8 mouse cellular contexts compared by ENCODE assay signal in genomic region chr4:116151238-116151637, GRCm38 (mm10). TPM values are rescaled to one million over a fixed set of nuclear protein-coding genes. Genes with fewer than 3 reads are reported as not detected.
A peak's percentile ranks its signal among the peaks of the same experiment; 100 is the strongest.
DNase-seq lines count a peak whose midpoint lies in the region; ATAC-seq and TF ChIP-seq lines count a peak whose summit lies in the region.

Gene Lurap1, minus strand, starts transcription at chr4:116151338.

- H3K27ac ChIP-seq in lung, postnatal 0 days (ENCODE audit: low read length) = peak within 1 kb of the TSS; percentile 90
- peak within 1 kb of the TSS; percentile 74 for H3K27ac ChIP-seq in small intestine, adult 2 months (ENCODE audit: insufficient read depth, low read depth, low read length)

- intact Hi-C loops in left cerebral cortex, postnatal 36 days (cut with DNase I) = no loop called here

- 67% methylated on average over 6 of the region's 6 CpGs for WGBS in lung, postnatal 0 days
- WGBS in small intestine, adult 2 months = 52% methylated on average over 6 of the region's 6 CpGs

- peak within 1 kb of the TSS; percentile 71 for H3K4me2 ChIP-seq in lung, postnatal 0 days (replicated peaks; ENCODE audit: low read depth, low read length)

- H3K27me3 ChIP-seq in lung, postnatal 0 days (replicated peaks; ENCODE audit: insufficient read depth, low read length) = no peaks in the 10 kb centered on the region
- H3K27me3 ChIP-seq in small intestine, adult 2 months (ENCODE audit: control insufficient read depth, insufficient read depth, low read length) = no peaks in the 10 kb centered on the region

- TF ChIP-seq CTCF in lung, postnatal 0 days (IDR thresholded peaks at IDR 0.05) = no peak
- TF ChIP-seq CTCF in small intestine, adult 2 months (IDR thresholded peaks at IDR 0.05; ENCODE audit: extremely low read depth, insufficient read length, insufficient replicate concordance, low read depth, low read length) = no peak

- TF ChIP-seq EP300 in lung, postnatal 0 days (IDR thresholded peaks at IDR 0.05) = no peak

- peak within 1 kb of the TSS; percentile 90 for H3K9ac ChIP-seq in lung, postnatal 0 days (replicated peaks; ENCODE audit: low read depth)

- H3K4me1 ChIP-seq in lung, postnatal 0 days (ENCODE audit: insufficient read depth, low read depth, low read length) = peaks cover 10% of the 10 kb centered on the region; the same call in 1 of the 2 replicates
- H3K4me1 ChIP-seq in small intestine, adult 2 months (ENCODE audit: control insufficient read depth, insufficient read depth, insufficient read length, low read length) = peaks cover 3% of the 10 kb centered on the region; the same call in 1 of the 2 replicates

- H3K9me3 ChIP-seq in lung, postnatal 0 days (ENCODE audit: low read length) = no peaks in the 10 kb centered on the region

- ATAC-seq in lung, postnatal 0 days = no peak

- H3K4me3 ChIP-seq in lung, postnatal 0 days (ENCODE audit: low read depth, low read length) = peak within 1 kb of the TSS; percentile 74
- H3K4me3 ChIP-seq in small intestine, adult 2 months (ENCODE audit: low read depth, low read length) = peak within 1 kb of the TSS; percentile 92

- H3K36me3 ChIP-seq in lung, postnatal 0 days (ENCODE audit: insufficient read depth, low read length) = peaks cover 26% of the 10 kb centered on the region
- H3K36me3 ChIP-seq in small intestine, adult 2 months (ENCODE audit: control insufficient read depth, insufficient read depth, low read length) = peaks cover 30% of the 10 kb centered on the region

- TF ChIP-seq POLR2A in small intestine, adult 2 months (IDR thresholded peaks at IDR 0.05; ENCODE audit: low read depth, low read length) = no peak

- DNase-seq in adrenal gland, postnatal 14 days = no peak
- DNase-seq in adrenal gland, adult (ENCODE audit: inconsistent age in 2 of 2, low spot score in 1 of 2) = no peak
- DNase-seq in lung, postnatal 0 days (ENCODE audit: low spot score) = no peak
- DNase-seq in lung, postnatal 10 days = no peak
- DNase-seq in left cerebral cortex, postnatal 36 days (ENCODE audit: low spot score in 2 of 2) = no peak
- DNase-seq in gastrocnemius, postnatal 4 days (ENCODE audit: low spot score in 2 of 2) = no peak
- no peak for DNase-seq in urinary bladder, postnatal 14 days (ENCODE audit: low spot score)

RNA-seq across cellular contexts. Expression of gene Lurap1, which starts in this region (rescaled TPM):
- total RNA-seq in adrenal gland, postnatal 14 days (2021) = 12.4 and 18.1 TPM in 2 replicates
- polyA plus RNA-seq in lung, postnatal 0 days (2015; fragmentation: Nextera tagmentation; extraction: Ambion mirVana) = 2.6 and 2.8 TPM in 2 replicates
- total RNA-seq in left cerebral cortex, postnatal 36 days (2021) = 10 to 100 TPM; 27.2 to 35.8 TPM
- 0.85 and 1.4 TPM in 2 replicates for polyA plus RNA-seq in small intestine, adult 2 months (2012; rRNA removed)
- 1 to 10 TPM; 6.8 to 7.6 TPM for total RNA-seq in gastrocnemius, postnatal 4 days (2021)
